Mouse (Mus musculus) liver, embryonic 12.5 days (tissue): ENCODE data around the gene Dennd4a. TPM values are rescaled to one million over a fixed set of nuclear protein-coding genes. Genes with fewer than 3 reads are reported as not detected.
A peak's percentile ranks its signal among the peaks of the same experiment; 100 is the strongest.

Experiments
- ATAC-seq: fragments of 200-750 bp; cut with Nextera tagmentation; 2 replicates; pipeline ENCODE4 v1.8.0; 2017; ENCODE audit warnings: moderate number of reproducible peaks, mild to moderate bottlenecking, moderate library complexity
- H3K27ac ChIP-seq: fragments of 300-500 bp; sonication (generic); 2 replicates; pipeline ENCODE4 v1.5.1; 2016; ENCODE audit warnings: mild to moderate bottlenecking
- H3K27me3 ChIP-seq: fragments of 300-500 bp; sonication (generic); replicated peaks from 2 replicates; pipeline ENCODE4 v1.6.1; 2016; ENCODE audit warnings: mild to moderate bottlenecking, moderate library complexity
- H3K36me3 ChIP-seq: fragments of 300-500 bp; sonication (generic); 2 replicates; pipeline ENCODE4 v1.6.1; 2016; ENCODE audit warnings: mild to moderate bottlenecking, moderate library complexity
- H3K4me1 ChIP-seq: fragments of 300-500 bp; sonication (generic); 2 replicates; pipeline ENCODE4 v1.6.1; 2016
- H3K4me2 ChIP-seq: fragments of 300-500 bp; sonication (generic); 2 replicates; pipeline ENCODE4 v1.6.1; 2016; ENCODE audit warnings: mild to moderate bottlenecking, moderate library complexity
- H3K4me3 ChIP-seq: fragments of 300-500 bp; sonication (generic); 2 replicates; pipeline ENCODE4 v1.5.1; 2016; ENCODE audit warnings: mild to moderate bottlenecking, moderate library complexity
- H3K9ac ChIP-seq: fragments of 300-500 bp; sonication (generic); 2 replicates; pipeline ENCODE4 v1.6.1; 2016; ENCODE audit warnings: mild to moderate bottlenecking, moderate library complexity
- H3K9me3 ChIP-seq: fragments of 300-500 bp; sonication (generic); replicated peaks from 2 replicates; pipeline ENCODE4 v1.6.1; 2016; ENCODE audit warnings: mild to moderate bottlenecking, moderate library complexity
- WGBS: fragments of 180-500 bp; shearing (Covaris S2); methylation state at CpG from one replicate; pipeline ENCODE4 v1.1.7; 2016; ENCODE audit not compliant: insufficient replicate concordance; 5-methylcytosine and 5-hydroxymethylcytosine counted together
- polyA plus RNA-seq: library from polyadenylated mRNA; unstranded; fragments of >200 nt; fragmentation: Nextera tagmentation; extraction: Ambion mirVana; gene quantifications from 2 replicates; pipeline ENCODE4 v1.2.1, GENCODE M21; 2016

The Dennd4a gene
- polyA plus RNA-seq, 1 experiment from 2014 or later: 32.7 TPM

GRCm38 (mm10) chr9:64931751-64932610 lies 120.8 kb downstream of the Dennd4a start:
- Histone ChIP-seq H3K27ac (peak overlapping the region; percentile 64), H3K36me3 (no peaks in the 10 kb centered on the region), H3K4me3 (no peak overlapping the region), H3K4me2 (peak overlapping the region; percentile 38), H3K9me3 (no peaks in the 10 kb centered on the region), H3K27me3 (no peaks in the 10 kb centered on the region), H3K4me1 (peaks cover 67% of the 10 kb centered on the region), H3K9ac (no peak overlapping the region; the same call in 1 of the 2 replicates)
- ATAC-seq: peak; percentile 68
- WGBS: 33% methylated on average over 7 of the region's 7 CpGs

GRCm38 (mm10) chr9:64934015-64934754 lies 123.0 kb downstream of the Dennd4a start:
- H3K9ac ChIP-seq: peak overlapping the region; percentile 3; the same call in 1 of the 2 replicates
- 42% methylated on average over 15 of the region's 15 CpGs for WGBS
- peak; percentile 82 for ATAC-seq
- H3K9me3 ChIP-seq: no peaks in the 10 kb centered on the region
- peaks cover 84% of the 10 kb centered on the region for H3K4me1 ChIP-seq
- H3K36me3 ChIP-seq: no peaks in the 10 kb centered on the region
- H3K27me3 ChIP-seq: no peaks in the 10 kb centered on the region
- H3K4me2 ChIP-seq: peak overlapping the region; percentile 44
- H3K4me3 ChIP-seq: no peak overlapping the region
- peak overlapping the region; percentile 78 for H3K27ac ChIP-seq

GRCm38 (mm10) chr9:64936508-64936907 lies 125.4 kb downstream of the Dennd4a start:
- H3K27me3 ChIP-seq: no peaks in the 10 kb centered on the region
- H3K36me3 ChIP-seq: no peaks in the 10 kb centered on the region
- H3K4me3 ChIP-seq: no peak overlapping the region
- no peaks in the 10 kb centered on the region for H3K9me3 ChIP-seq
- H3K27ac ChIP-seq: 0 out of 2 replicates have a peak overlapping the region, but pooled peaks have one; percentile 15
- peaks cover 77% of the 10 kb centered on the region for H3K4me1 ChIP-seq
- WGBS: 3% methylated on average over 6 of the region's 6 CpGs
- ATAC-seq: no peak
- H3K4me2 ChIP-seq: peak overlapping the region; percentile 44
- H3K9ac ChIP-seq: no peak overlapping the region

- 50% methylated on average over 5 of the region's 5 CpGs for WGBS
Observed at GRCm38 (mm10) chr9:64937491-64937890, 126.4 kb downstream of the Dennd4a start.

GRCm38 (mm10) chr9:64938535-64938934 lies 127.4 kb downstream of the Dennd4a start:
- H3K27ac ChIP-seq: peak overlapping the region; percentile 77
- H3K9me3 ChIP-seq: no peaks in the 10 kb centered on the region
- ATAC-seq: peak; percentile 74
- peak overlapping the region; percentile 61 for H3K4me2 ChIP-seq
- no peaks in the 10 kb centered on the region for H3K36me3 ChIP-seq
- H3K9ac ChIP-seq: peak overlapping the region; percentile 48; the same call in 1 of the 2 replicates
- H3K4me3 ChIP-seq: peak overlapping the region; percentile 31
- 15% methylated on average over 5 of the region's 5 CpGs for WGBS
- H3K4me1 ChIP-seq: peaks cover 62% of the 10 kb centered on the region
- H3K27me3 ChIP-seq: peaks cover 13% of the 10 kb centered on the region

More at GRCm38 (mm10) chr9:64937491-64937890, 126.4 kb downstream of the Dennd4a start:
- H3K36me3 ChIP-seq: no peaks in the 10 kb centered on the region
- H3K4me3 ChIP-seq: no peak overlapping the region
- no peak overlapping the region for H3K9ac ChIP-seq
- no peak for ATAC-seq
- peaks cover 72% of the 10 kb centered on the region for H3K4me1 ChIP-seq
- H3K27me3 ChIP-seq: 0 out of 2 replicates have a peak, but pooled peaks cover 6% of the 10 kb centered on the region
- H3K9me3 ChIP-seq: no peaks in the 10 kb centered on the region
- H3K4me2 ChIP-seq: no peak overlapping the region
- no peak overlapping the region for H3K27ac ChIP-seq

- Histone ChIP-seq H3K27ac (peak overlapping the region; percentile 77), H3K4me3 (peak overlapping the region; percentile 31)
Observed at GRCm38 (mm10) chr9:64939281-64939680, 128.1 kb downstream of the Dennd4a start.

GRCm38 (mm10) chr9:64939790-64940189 lies 128.7 kb downstream of the Dennd4a start:
- Histone ChIP-seq H3K27me3 (peaks cover 24% of the 10 kb centered on the region), H3K36me3 (no peaks in the 10 kb centered on the region), H3K4me3 (no peak overlapping the region), H3K27ac (no peak overlapping the region; the same call in 1 of the 2 replicates), H3K9me3 (no peaks in the 10 kb centered on the region), H3K4me2 (peak overlapping the region; percentile 61), H3K9ac (no peak overlapping the region), H3K4me1 (peaks cover 50% of the 10 kb centered on the region)
- no peak for ATAC-seq
- 67% methylated on average over 2 of the region's 2 CpGs for WGBS

More at GRCm38 (mm10) chr9:64939281-64939680, 128.1 kb downstream of the Dennd4a start:
- Histone ChIP-seq H3K9me3 (no peaks in the 10 kb centered on the region), H3K4me1 (peaks cover 54% of the 10 kb centered on the region), H3K4me2 (peak overlapping the region; percentile 61), H3K9ac (peak overlapping the region; percentile 48), H3K27me3 (peaks cover 19% of the 10 kb centered on the region), H3K36me3 (no peaks in the 10 kb centered on the region)
- WGBS: 35% methylated on average over 4 of the region's 4 CpGs
- no peak; the same call in 1 of the 2 replicates for ATAC-seq

- Histone ChIP-seq H3K27me3 (peaks cover 31% of the 10 kb centered on the region), H3K36me3 (no peaks in the 10 kb centered on the region), H3K4me2 (no peak overlapping the region), H3K4me3 (no peak overlapping the region), H3K9me3 (no peaks in the 10 kb centered on the region), H3K27ac (no peak overlapping the region), H3K4me1 (peaks cover 49% of the 10 kb centered on the region), H3K9ac (no peak overlapping the region)
- 72% methylated on average over 11 of the region's 11 CpGs for WGBS
- no peak for ATAC-seq
Observed at GRCm38 (mm10) chr9:64940731-64941346, 129.7 kb downstream of the Dennd4a start.

- Histone ChIP-seq H3K9me3 (no peaks in the 10 kb centered on the region), H3K4me2 (no peak overlapping the region), H3K4me3 (no peak overlapping the region), H3K27ac (no peak overlapping the region), H3K27me3 (peaks cover 31% of the 10 kb centered on the region), H3K36me3 (no peaks in the 10 kb centered on the region), H3K9ac (no peak overlapping the region), H3K4me1 (peaks cover 40% of the 10 kb centered on the region)
- ATAC-seq: no peak
- 80% methylated on average over 4 of the region's 4 CpGs for WGBS
Observed at GRCm38 (mm10) chr9:64941650-64942049, 130.5 kb downstream of the Dennd4a start.

- no peaks in the 10 kb centered on the region for H3K9me3 ChIP-seq
- H3K4me2 ChIP-seq: no peak overlapping the region
- H3K4me3 ChIP-seq: no peak overlapping the region
- peaks cover 24% of the 10 kb centered on the region for H3K4me1 ChIP-seq
- peaks cover 49% of the 10 kb centered on the region for H3K27me3 ChIP-seq
- no peaks in the 10 kb centered on the region for H3K36me3 ChIP-seq
- H3K9ac ChIP-seq: no peak overlapping the region
- ATAC-seq: no peak
- H3K27ac ChIP-seq: no peak overlapping the region
- WGBS: 43% methylated on average over 11 of the region's 11 CpGs
Observed at GRCm38 (mm10) chr9:64943997-64944396, 132.9 kb downstream of the Dennd4a start.

GRCm38 (mm10) chr9:64947483-64948095 lies 136.4 kb downstream of the Dennd4a start:
- WGBS: 67% methylated on average over 9 of the region's 9 CpGs
- H3K27me3 ChIP-seq: peaks cover 78% of the 10 kb centered on the region

More at GRCm38 (mm10) chr9:64947483-64948095, 136.4 kb downstream of the Dennd4a start:
- Histone ChIP-seq H3K36me3 (no peaks in the 10 kb centered on the region), H3K27ac (no peak overlapping the region), H3K9me3 (no peaks in the 10 kb centered on the region), H3K4me3 (no peak overlapping the region), H3K4me2 (no peak overlapping the region), H3K9ac (no peak overlapping the region), H3K4me1 (peaks cover 21% of the 10 kb centered on the region)
- ATAC-seq: no peak
